Mouse (Mus musculus): Measurements from ENCODE around the gene Ticam1. TPM values are rescaled to one million over a fixed set of nuclear protein-coding genes. Genes with fewer than 3 reads are reported as not detected.

The Ticam1 gene
- polyA plus RNA-seq (2012; rRNA removed): 23.4 and 24.4 TPM in 2 replicates

DNA sequence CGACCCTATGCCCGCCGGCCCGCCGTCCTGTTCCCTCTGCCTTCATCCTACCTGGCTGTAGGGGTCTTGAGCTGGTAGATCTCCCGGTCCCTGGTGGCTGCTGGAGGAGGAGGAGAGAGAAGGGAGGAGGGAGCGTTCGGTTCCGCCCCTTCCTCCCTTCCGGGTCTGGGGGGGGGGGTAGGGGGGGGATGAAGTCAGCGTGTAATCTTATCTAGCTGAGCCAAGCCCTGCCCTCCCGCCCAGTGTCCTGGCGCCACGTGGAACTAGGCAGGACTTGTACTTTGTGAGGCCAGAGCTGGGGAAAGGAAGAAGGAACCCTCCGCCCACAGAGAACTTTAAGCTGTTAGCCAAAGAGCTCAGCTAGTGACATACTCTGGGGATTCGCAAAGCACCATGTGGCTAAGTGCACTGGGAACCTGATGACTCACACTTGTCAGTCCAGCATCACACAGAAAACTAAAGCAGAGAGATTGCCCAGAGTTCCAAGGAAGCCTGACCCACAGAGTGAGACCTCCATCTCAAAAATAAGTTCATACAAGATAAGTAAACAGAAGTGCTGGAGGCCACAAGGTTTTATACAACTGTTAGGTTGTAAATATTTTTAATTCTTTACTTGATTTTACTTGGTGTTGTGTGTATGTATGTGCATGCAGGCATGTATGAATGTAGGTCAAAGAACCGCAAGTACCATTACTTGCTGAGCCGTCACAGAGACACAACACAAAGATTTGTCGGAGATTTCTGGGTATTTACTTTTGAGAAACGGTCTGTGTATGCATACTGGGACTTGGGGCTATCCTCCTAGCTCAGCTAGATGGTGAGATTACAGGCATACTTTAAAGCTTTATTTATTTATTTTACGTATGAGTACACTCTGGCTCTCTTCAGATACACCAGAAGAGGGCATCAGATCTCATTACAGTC lies at the start of gene Ticam1:
TSS of gene Ticam1 (minus strand) at position 144 of the 924 bp plus-strand sequence.

DNA sequence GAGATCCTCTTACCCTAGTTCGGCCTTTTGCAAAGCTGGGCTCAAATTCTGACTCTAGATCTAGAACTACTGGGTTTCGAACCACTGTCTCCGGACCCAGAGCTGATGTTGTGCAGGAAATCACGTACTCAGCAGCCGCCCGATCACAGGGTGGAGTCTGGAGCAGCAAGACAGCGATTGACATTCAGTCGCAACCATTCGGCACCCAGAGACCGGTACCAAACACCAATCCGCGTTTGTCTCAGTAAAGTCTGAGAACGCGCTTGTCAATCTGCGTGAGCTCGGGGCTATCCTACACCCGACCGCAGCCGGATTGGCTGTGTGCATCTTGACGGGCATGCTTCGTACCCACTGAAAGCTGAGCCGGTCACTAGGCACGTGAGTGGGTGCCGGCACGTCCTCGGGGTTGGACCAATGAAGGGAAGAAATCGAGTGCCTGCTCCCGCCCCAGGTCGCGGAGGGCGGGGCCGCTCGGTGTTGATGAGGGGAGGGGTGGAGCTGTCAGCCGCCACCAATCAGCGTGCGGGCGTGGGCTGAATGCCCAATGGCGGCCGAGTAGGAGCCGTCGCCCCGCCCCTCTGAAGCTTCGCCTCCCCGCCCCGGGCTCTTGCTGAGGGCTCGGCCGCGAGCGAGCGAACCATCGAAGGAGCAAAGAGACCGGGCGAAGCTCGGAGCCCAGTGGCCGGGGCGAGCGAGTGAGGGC lies 49.0 kb upstream of the Ticam1 start, which contains the start of gene Kdm4b:
TSS of gene Kdm4b (plus strand) at position 613 of the 703 bp plus-strand sequence.

DNA sequence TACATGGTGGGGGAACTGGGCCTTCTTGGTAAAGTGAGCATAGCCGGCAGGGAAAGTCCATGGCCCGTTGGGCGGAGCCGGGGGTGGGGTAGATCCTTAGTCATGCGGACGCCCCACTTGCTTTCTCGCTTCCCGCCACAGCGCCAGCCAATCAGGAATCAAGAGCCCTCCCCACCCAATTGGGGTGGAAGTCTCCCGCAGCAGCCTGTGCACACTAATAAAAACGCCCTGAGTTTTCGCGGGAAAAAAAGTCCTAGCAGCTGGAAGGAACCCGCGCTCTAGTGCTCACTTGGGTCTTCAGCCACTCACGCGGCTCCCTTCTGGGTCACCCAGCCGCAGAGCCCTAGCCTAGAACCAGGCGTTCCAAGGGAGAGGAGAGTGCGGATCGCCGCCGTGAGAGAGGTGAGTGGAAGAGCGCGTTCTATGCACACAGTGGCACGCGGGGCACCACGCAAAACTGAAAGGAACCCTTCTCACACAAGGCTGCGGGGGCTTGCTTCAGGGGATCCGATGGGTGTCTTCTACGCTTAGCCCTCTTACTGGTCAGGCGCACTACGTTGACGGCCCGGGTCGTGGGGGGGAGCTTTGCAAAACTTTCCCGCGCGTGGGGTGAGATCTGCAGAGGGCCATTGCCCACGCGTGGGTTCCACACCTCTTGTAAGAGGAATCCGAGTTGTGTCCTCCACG lies 26.7 kb upstream of the Ticam1 start, which contains the start of gene Uhrf1:
TSS of gene Uhrf1 (plus strand) at position 162 of the 687 bp plus-strand sequence.

DNA sequence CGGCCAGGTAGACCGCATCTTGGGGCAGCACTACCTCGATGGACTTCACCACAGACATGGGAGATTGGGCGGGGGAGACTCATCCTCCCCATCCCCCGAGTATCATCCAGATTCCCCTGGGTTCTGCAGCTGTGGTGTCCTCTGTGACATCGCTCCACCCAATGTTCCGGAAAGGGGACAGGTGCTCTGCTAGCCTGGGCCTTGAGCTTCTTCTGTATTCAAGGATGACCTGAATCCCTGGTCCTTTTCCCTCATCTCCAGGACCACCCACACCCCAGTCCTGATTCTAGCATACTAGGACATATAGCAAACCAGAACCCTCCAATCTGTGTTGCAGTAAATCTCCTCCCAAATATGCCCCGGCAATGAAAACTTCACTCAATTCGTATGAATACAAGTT lies 23.6 kb upstream of the Ticam1 start, which contains the start of gene Arrdc5:
TSS of gene Arrdc5 (minus strand) at position 101 of the 400 bp plus-strand sequence.

DNA sequence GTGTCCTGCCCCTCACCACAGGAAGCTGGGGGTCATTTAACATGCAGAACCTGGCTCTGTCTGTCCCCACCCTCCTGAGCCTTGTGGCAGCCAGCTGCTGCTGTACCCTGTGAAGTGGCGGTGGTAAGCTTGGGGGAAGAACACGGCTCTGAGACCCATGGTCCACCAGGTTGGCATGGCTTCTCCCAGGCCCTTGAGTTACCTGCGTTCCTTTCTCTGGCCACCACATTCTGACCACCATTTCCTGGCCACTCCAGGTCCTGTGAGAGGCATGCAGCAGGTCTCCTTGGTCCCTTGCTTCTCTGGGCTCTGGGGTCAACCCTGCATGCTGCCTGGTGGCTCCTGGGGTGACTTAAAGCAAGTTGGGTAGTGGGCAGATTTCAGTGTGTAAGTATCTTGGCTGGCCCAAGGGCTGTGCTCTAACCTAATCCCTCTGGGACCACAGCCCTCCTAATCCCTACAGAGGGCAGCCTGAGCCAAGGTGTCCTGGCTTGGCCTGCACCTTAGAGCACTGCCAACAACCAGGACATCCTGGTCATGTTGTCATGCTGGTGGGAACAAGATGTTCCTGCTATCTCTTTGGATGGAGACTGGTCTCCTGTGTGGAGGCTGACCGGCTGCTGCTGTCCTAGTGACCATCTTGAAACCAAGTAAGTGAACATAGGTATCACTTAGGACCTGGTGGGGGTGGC lies 16.1 kb upstream of the Ticam1 start, which contains the start of gene Plin3:
TSS of gene Plin3 (minus strand) at position 343 of the 692 bp plus-strand sequence.

GRCm38 (mm10) chr17:56256239-56256881 lies 20.2 kb downstream of the Ticam1 start, which contains the start of gene Fem1a:
Fem1a (plus strand) TSS chr17:56256810.

Other genes with a start within 250 kb of the Ticam1 start
- gene Sh3gl1, start 240.2 kb downstream of the Ticam1 start, polyA plus RNA-seq (2012; rRNA removed): 56.0 and 61.6 TPM in 2 replicates
- gene Chaf1a, start 236.3 kb downstream of the Ticam1 start, polyA plus RNA-seq (2012; rRNA removed): 1.4 and 2.1 TPM in 2 replicates
- gene Ubxn6, start 201.8 kb downstream of the Ticam1 start, polyA plus RNA-seq (2012; rRNA removed): 25.8 and 28.1 TPM in 2 replicates
- 22.5 and 23.4 TPM in 2 replicates for gene Hdgfl2, start 197.2 kb downstream of the Ticam1 start, polyA plus RNA-seq (2012; rRNA removed)
- gene Plin4, start 167.0 kb downstream of the Ticam1 start, polyA plus RNA-seq (2012; rRNA removed): 10.9 and 12.4 TPM in 2 replicates
- gene Plin5, start 159.2 kb downstream of the Ticam1 start, polyA plus RNA-seq (2012; rRNA removed): 0.91 and 1.1 TPM in 2 replicates
- gene Lrg1, start 154.8 kb downstream of the Ticam1 start, polyA plus RNA-seq (2012; rRNA removed): 20.4 and 44.5 TPM in 2 replicates
- gene Sema6b, start 136.4 kb downstream of the Ticam1 start, polyA plus RNA-seq (2012; rRNA removed): 4.3 and 10.0 TPM in 2 replicates
- gene Tnfaip8l1, start 114.3 kb downstream of the Ticam1 start, polyA plus RNA-seq (2012; rRNA removed): 1.9 and 2.3 TPM in 2 replicates
- gene Mydgf, start 92.9 kb downstream of the Ticam1 start, polyA plus RNA-seq (2012; rRNA removed): 58.8 and 74.9 TPM in 2 replicates
- 23.2 and 24.5 TPM in 2 replicates for gene Dpp9, start 57.9 kb downstream of the Ticam1 start, polyA plus RNA-seq (2012; rRNA removed)
- gene Fem1a, start 20.0 kb downstream of the Ticam1 start, polyA plus RNA-seq (2012; rRNA removed): 14.9 and 19.2 TPM in 2 replicates
- 29.0 and 30.0 TPM in 2 replicates for gene Plin3, start 16.1 kb upstream of the Ticam1 start, polyA plus RNA-seq (2012; rRNA removed)
- gene Arrdc5, start 23.5 kb upstream of the Ticam1 start, polyA plus RNA-seq (2012; rRNA removed): not detected in 2 replicates
- 4.9 and 5.6 TPM in 2 replicates for gene Uhrf1, start 26.5 kb upstream of the Ticam1 start, polyA plus RNA-seq (2012; rRNA removed)
- gene Kdm4b, start 49.3 kb upstream of the Ticam1 start, polyA plus RNA-seq (2012; rRNA removed): 15.1 and 18.6 TPM in 2 replicates
- 51.4 and 69.9 TPM in 2 replicates for gene Ptprs, start 199.7 kb upstream of the Ticam1 start, polyA plus RNA-seq (2012; rRNA removed)
- gene Znrf4, start 235.6 kb upstream of the Ticam1 start, polyA plus RNA-seq (2012; rRNA removed): not detected in 2 replicates

Data from stomach, adult 2 months (tissue).